Mouse (Mus musculus): ENCODE measurements at regions not wholly inside any gene's neighbourhood (a gene's known extent, or its start where the extent isn't known, plus 50 kb on each side); places are given as distances from the start of the nearest gene placed in this dataset.

DNA sequence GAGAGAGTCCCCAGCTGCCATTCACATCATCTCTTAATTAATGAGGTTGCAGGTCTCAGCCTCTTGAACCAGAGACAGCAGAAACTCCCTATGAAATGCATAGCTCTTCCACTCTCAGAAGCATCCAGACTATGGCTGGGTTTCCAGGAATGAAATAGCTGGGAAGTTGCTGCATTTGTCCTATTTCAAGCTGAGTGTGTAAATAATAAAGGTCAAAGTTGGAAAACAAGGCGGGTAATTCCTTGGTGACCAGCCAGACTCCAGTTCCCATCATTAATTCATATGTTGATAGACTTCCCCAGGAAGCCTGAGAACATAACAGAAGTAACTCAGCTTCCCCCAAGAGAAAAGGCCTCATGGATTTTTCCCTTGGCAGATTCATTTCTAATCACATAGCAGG, 382.3 kb upstream of the Npvf start:
- Histone ChIP-seq H3K4me2 (ENCODE audit: insufficient read depth, low read depth, poor library complexity, severe bottlenecking) (no peak overlapping the region), H3K79me2 (replicated peaks; ENCODE audit: control insufficient read depth, extremely low read depth, insufficient read depth, poor library complexity, severe bottlenecking) (no peaks in the 10 kb centered on the region), H3K27ac (ENCODE audit: insufficient read depth, low read depth) (no peak overlapping the region), H3K27me3 (replicated peaks) (no peaks in the 10 kb centered on the region), H3K4me3 (replicated peaks in 1 of 3; ENCODE audit: low read depth in 2 of 3, low read length in 2 of 3, poor library complexity in 1 of 3) (no peak overlapping the region), H3K9me3 (replicated peaks; ENCODE audit: low read length) (no peaks in the 10 kb centered on the region), H3K36me3 (replicated peaks in 1 of 2; ENCODE audit: control insufficient read depth in 1 of 2, insufficient read depth in 1 of 2, low read length in 1 of 2) (no peaks in the 10 kb centered on the region), H3K9ac (ENCODE audit: insufficient read depth, low read depth) (no peak overlapping the region), H3K4me1 (ENCODE audit: control insufficient read depth in 1 of 2, insufficient read depth in 2 of 2) (no peaks in the 10 kb centered on the region)
- no peak for DNase-seq (ENCODE audit: extremely low read depth)
- no peak for TF ChIP-seq BHLHE40 (IDR thresholded peaks at IDR 0.05; ENCODE audit: low read depth, low read length)
- TF ChIP-seq SMC3 (IDR thresholded peaks at IDR 0.05; ENCODE audit: low read depth, low read length), result no peak
- no peak for TF ChIP-seq IRF4 (IDR thresholded peaks at IDR 0.05; ENCODE audit: low read depth, low read length)
- no peak for TF ChIP-seq MXI1 (IDR thresholded peaks at IDR 0.05; ENCODE audit: low read depth, low read length)
- TF ChIP-seq E2F4 (IDR thresholded peaks at IDR 0.05; ENCODE audit: insufficient replicate concordance, low read depth, low read length), result no peak
- no peak for TF ChIP-seq MEF2A (IDR thresholded peaks at IDR 0.05; ENCODE audit: borderline replicate concordance, low read depth, low read length)
- no peak for TF ChIP-seq ETS1 (conservative IDR thresholded peaks at IDR 0.05; ENCODE audit: low read depth, low read length)
- no peak for TF ChIP-seq HCFC1 (IDR thresholded peaks at IDR 0.05; ENCODE audit: low read depth, low read length)
- TF ChIP-seq CTCF (conservative IDR thresholded peaks at IDR 0.05 in 1 of 2, IDR thresholded peaks at IDR 0.05 in 1 of 2; ENCODE audit: low read depth in 2 of 2, low read length in 2 of 2), result no peak
- no peak for TF ChIP-seq GABPA (IDR thresholded peaks at IDR 0.05; ENCODE audit: insufficient replicate concordance, low read depth, low read length)
- no peak for TF ChIP-seq CHD1 (IDR thresholded peaks at IDR 0.05; ENCODE audit: low read depth, low read length)
- TF ChIP-seq USF2 (conservative IDR thresholded peaks at IDR 0.05; ENCODE audit: low read depth, low read length), result no peak
- TF ChIP-seq MYC (IDR thresholded peaks at IDR 0.05; ENCODE audit: low read depth, low read length), result no peak
- no peak for TF ChIP-seq ZNF384 (IDR thresholded peaks at IDR 0.05; ENCODE audit: low read depth, low read length)
- TF ChIP-seq JUN (IDR thresholded peaks at IDR 0.05; ENCODE audit: insufficient read depth, low read depth, low read length), result no peak
- no peak for TF ChIP-seq UBTF (IDR thresholded peaks at IDR 0.05; ENCODE audit: low read depth, low read length)
- in situ Hi-C loops (cut with MboI; ENCODE audit: low pct_ligation_motif_present, low pct_unique_long_range_greater_than_20kb, low sequenced_read_pairs) (no loop called here), dilution Hi-C loops (cut with MboI; ENCODE audit: extremely low pct_ligation_motif_present, extremely low pct_unique_long_range_greater_than_20kb, low sequenced_read_pairs) (no loop called here)

- no peak for TF ChIP-seq UBTF (IDR thresholded peaks at IDR 0.05; ENCODE audit: low read depth, low read length)
- Histone ChIP-seq H3K4me3 (replicated peaks in 1 of 3; ENCODE audit: low read depth in 2 of 3, low read length in 2 of 3, poor library complexity in 1 of 3) (no peak overlapping the region), H3K4me1 (ENCODE audit: control insufficient read depth in 1 of 2, insufficient read depth in 2 of 2) (no peaks in the 10 kb centered on the region), H3K27me3 (replicated peaks) (no peaks in the 10 kb centered on the region), H3K27ac (ENCODE audit: insufficient read depth, low read depth) (no peak overlapping the region), H3K36me3 (replicated peaks in 1 of 2; ENCODE audit: control insufficient read depth in 1 of 2, insufficient read depth in 1 of 2, low read length in 1 of 2) (no peaks in the 10 kb centered on the region), H3K9ac (ENCODE audit: insufficient read depth, low read depth) (no peak overlapping the region), H3K4me2 (ENCODE audit: insufficient read depth, low read depth, poor library complexity, severe bottlenecking) (no peak overlapping the region), H3K79me2 (replicated peaks; ENCODE audit: control insufficient read depth, extremely low read depth, insufficient read depth, poor library complexity, severe bottlenecking) (no peaks in the 10 kb centered on the region), H3K9me3 (replicated peaks; ENCODE audit: low read length) (no peaks in the 10 kb centered on the region)
- no peak for DNase-seq (ENCODE audit: extremely low read depth)
- in situ Hi-C loops (cut with MboI; ENCODE audit: low pct_ligation_motif_present, low pct_unique_long_range_greater_than_20kb, low sequenced_read_pairs), result no loop called here
- dilution Hi-C loops (cut with MboI; ENCODE audit: extremely low pct_ligation_motif_present, extremely low pct_unique_long_range_greater_than_20kb, low sequenced_read_pairs), result no loop called here
These were observed 382.7 kb upstream of the Npvf start for GRCm38 (mm10) chr6:51036956-51037355.
